ENCODE assay signal across 1 mouse cellular context in genomic region chr7:113368746-113369619, GRCm38 (mm10).
A peak's percentile ranks its signal among the peaks of the same experiment; 100 is the strongest.
TF ChIP-seq lines count a peak whose summit lies in the region.

Btbd10 (minus strand) TSS chr7:113369392.

TF ChIP-seq in MEL, 35 proteins besides CTCF, POLR2A, EP300 and RAD21 (continued from another document):
- TF ChIP-seq USF2 (IDR thresholded peaks at IDR 0.05; ENCODE audit: borderline replicate concordance in 1 of 2, insufficient read depth in 1 of 2, low read depth in 1 of 2, low read length in 2 of 2) (no peak), TBP (IDR thresholded peaks at IDR 0.05; ENCODE audit: low read depth, low read length) (peak; percentile 86)
